Mouse (Mus musculus): ENCODE data around the gene Adcy4.

DNA sequence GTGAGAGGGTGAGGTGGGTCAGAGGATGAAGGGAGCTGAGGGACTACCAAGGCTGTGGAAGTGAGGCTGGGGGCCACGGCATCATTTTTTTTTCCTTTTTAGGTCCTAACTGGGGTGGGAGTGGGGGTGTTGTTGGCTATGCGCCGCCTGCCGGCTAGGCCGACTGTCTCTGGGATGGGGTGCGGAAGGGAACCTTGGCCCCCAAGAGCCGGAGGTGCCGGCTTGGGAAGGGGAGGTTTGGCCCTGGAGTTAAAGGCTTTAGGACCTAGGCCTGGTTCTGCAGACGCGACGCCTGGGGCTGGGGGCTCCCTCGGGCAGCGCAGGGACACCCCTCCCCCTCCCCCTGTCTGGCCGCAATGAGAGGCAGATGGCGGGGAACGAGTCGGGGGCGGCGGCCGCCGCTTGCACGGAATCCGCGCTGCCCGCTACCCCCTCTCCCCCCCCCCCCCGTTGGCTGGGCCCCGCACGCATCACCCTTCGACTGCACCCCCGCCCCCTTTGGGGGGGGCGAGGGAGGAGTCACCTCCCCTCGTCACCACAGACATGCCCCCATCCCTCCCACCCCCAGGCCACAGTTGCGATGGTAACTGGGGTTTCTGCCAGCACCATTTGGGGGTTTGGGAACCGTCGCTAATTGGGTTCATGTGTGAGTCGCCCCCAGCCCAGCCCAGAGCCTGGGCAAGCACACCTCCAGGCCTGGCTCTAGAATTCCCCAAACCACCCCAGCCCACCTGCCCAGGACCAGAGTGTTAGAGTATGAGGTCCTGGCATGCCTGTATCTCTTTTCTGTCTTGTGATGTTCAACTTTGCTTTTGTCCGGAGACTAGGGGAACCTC is 41.5 kb upstream of the Adcy4 start:
- TF ChIP-seq CTCF (IDR thresholded peaks at IDR 0.05; ENCODE audit: low read depth, low read length), result no peak
- no peak for TF ChIP-seq TAL1 (conservative IDR thresholded peaks at IDR 0.05; ENCODE audit: low read depth, low read length)
